Mouse (Mus musculus) ovary, postnatal 36 days (tissue): ENCODE measurements around the gene Gm21663.
"Not testable (repeated sequence)": the region's sequence is repeated elsewhere in the genome, so short reads cannot be mapped to it uniquely, and the experiment has no call there.

ENCODE experiments used
- DNase-seq: peaks from one replicate; pipeline ENCODE4 v3.0.0; 2022; ENCODE audit warnings: low spot score, mixed read lengths

The Gm21663 gene

GRCm38 (mm10) chr5:25942281-25942680 is at the start of gene Gm21663:
Gene Gm21663 (minus strand): TSS chr5:25942381.
- not testable (repeated sequence) for DNase-seq

GRCm38 (mm10) chr5:25988550-25988949 is 46.4 kb upstream of the Gm21663 start, which contains the start of gene Gm21698:
Gene Gm21698 (minus strand): TSS chr5:25988650.
- not testable (repeated sequence) for DNase-seq

GRCm38 (mm10) chr5:25972563-25972962 is 30.4 kb upstream of the Gm21663 start, which contains the start of gene Gm21680:
Gene Gm21680 (minus strand): TSS chr5:25972663.
- DNase-seq = not testable (repeated sequence)

GRCm38 (mm10) chr5:25957050-25957449 is 14.9 kb upstream of the Gm21663 start:
- DNase-seq = not testable (repeated sequence)

GRCm38 (mm10) chr5:25956611-25957010 is 14.4 kb upstream of the Gm21663 start:
- peak; percentile 23 for DNase-seq

GRCm38 (mm10) chr5:25954317-25954716 is 12.1 kb upstream of the Gm21663 start, which contains the start of gene Gm21671:
Gene Gm21671 (minus strand): TSS chr5:25954417.
- not testable (repeated sequence) for DNase-seq

- not testable (repeated sequence) for DNase-seq
Observed at GRCm38 (mm10) chr5:25945391-25945790, 3.2 kb upstream of the Gm21663 start.

GRCm38 (mm10) chr5:25891321-25891720 is 50.9 kb downstream of the Gm21663 start:
- peak; percentile 77 for DNase-seq

GRCm38 (mm10) chr5:25889746-25890382 is 52.3 kb downstream of the Gm21663 start:
- no peak for DNase-seq

- DNase-seq = no peak
Observed at GRCm38 (mm10) chr5:25886708-25887107, 55.5 kb downstream of the Gm21663 start.
